Mouse (Mus musculus) spleen, adult 18-20 months (tissue): Measurements from ENCODE around the gene Hrnr.

Experiments
- DNase-seq, 2 experiments: peaks; one replicate each; pipeline ENCODE4 v3.0.0; 2022; ENCODE audit warnings: mixed read lengths in 2 of 2

Gene Hrnr

GRCm38 (mm10) chr3:93319449-93319848 lies at the start of gene Hrnr:
Gene Hrnr (plus strand): TSS chr3:93319749.
- no peak for DNase-seq

GRCm38 (mm10) chr3:93273223-93273622 lies 46.3 kb upstream of the Hrnr start, which contains the start of gene Flg:
Gene Flg (plus strand): TSS chr3:93273523.
- DNase-seq = no peak

- DNase-seq = no peak
Observed at GRCm38 (mm10) chr3:93297542-93297941, 22.0 kb upstream of the Hrnr start.

- DNase-seq = no peak
Observed at GRCm38 (mm10) chr3:93299832-93300231, 19.7 kb upstream of the Hrnr start.

- no peak for DNase-seq
Observed at GRCm38 (mm10) chr3:93301896-93302295, 17.7 kb upstream of the Hrnr start.

GRCm38 (mm10) chr3:93306142-93306541 lies 13.4 kb upstream of the Hrnr start:
- DNase-seq = no peak

- DNase-seq = no peak
Observed at GRCm38 (mm10) chr3:93311371-93311770, 8.2 kb upstream of the Hrnr start.

GRCm38 (mm10) chr3:93314388-93314787 lies 5.2 kb upstream of the Hrnr start:
- DNase-seq = no peak

GRCm38 (mm10) chr3:93337749-93338148 lies 18.2 kb downstream of the Hrnr start:
- DNase-seq = no peak

GRCm38 (mm10) chr3:93340021-93340420 lies 20.5 kb downstream of the Hrnr start:
- DNase-seq = no peak

- DNase-seq = no peak
Observed at GRCm38 (mm10) chr3:93346896-93347295, 27.3 kb downstream of the Hrnr start.

GRCm38 (mm10) chr3:93360045-93360444 lies 40.5 kb downstream of the Hrnr start:
- peak; percentile 5 to 32 for DNase-seq

- no peak for DNase-seq
Observed at GRCm38 (mm10) chr3:93361933-93362574, 42.5 kb downstream of the Hrnr start.

- no peak for DNase-seq
Observed at GRCm38 (mm10) chr3:93366966-93367575, 47.5 kb downstream of the Hrnr start.

GRCm38 (mm10) chr3:93368171-93368570 lies 48.6 kb downstream of the Hrnr start:
- no peak for DNase-seq

- no peak for DNase-seq
Observed at GRCm38 (mm10) chr3:93373416-93373815, 53.9 kb downstream of the Hrnr start.

- DNase-seq = no peak
Observed at GRCm38 (mm10) chr3:93375196-93375595, 55.6 kb downstream of the Hrnr start.

- DNase-seq = no peak
Observed at GRCm38 (mm10) chr3:93375601-93376000, 56.1 kb downstream of the Hrnr start.

- DNase-seq = no peak
Observed at GRCm38 (mm10) chr3:93378146-93378545, 58.6 kb downstream of the Hrnr start.
